In the genomic region with DNA sequence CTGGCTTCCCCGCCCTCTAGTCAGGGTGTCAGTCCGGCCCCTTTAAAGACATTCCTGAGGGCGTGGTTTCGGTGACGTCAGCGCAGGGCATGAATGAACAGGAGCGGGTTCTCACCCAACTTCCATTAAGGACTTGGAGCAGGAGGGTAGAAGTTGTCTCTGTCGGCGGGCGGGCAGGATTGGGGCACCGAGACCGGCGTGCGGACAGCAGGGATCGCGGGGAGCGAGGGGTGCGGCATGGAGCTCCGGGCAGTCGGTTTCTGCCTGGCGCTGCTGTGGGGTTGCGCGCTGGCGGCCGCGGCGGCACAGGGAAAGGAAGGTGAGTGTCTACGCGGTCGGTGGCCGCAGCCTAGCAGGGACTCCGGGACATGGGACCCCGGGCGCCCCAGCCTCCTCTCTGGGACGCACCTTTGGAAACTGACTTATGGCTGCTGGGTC, we compare ENCODE assay signal across 8 mouse cellular contexts. TPM values are rescaled to one million over a fixed set of nuclear protein-coding genes. Genes with fewer than 3 reads are reported as not detected.
A peak's percentile ranks its signal among the peaks of the same experiment; 100 is the strongest.
DNase-seq lines count a peak whose midpoint lies in the region; ATAC-seq lines count a peak whose summit lies in the region.

A gene (plus strand): TSS at position 125 of the 438 bp plus-strand sequence.

- H3K27ac ChIP-seq in hindbrain, embryonic 15.5 days (replicated peaks), result no peak within 1 kb of the TSS

- H3K4me2 ChIP-seq in hindbrain, embryonic 15.5 days, result peak within 1 kb of the TSS; percentile 99

- H3K36me3 ChIP-seq in hindbrain, embryonic 15.5 days, result no peaks in the 10 kb centered on the region

- peak; percentile 63 for ATAC-seq in hindbrain, embryonic 15.5 days (ENCODE audit: low FRiP score, low read depth)
- ATAC-seq in monocyte, adult 5-6 weeks (replicated peaks; ENCODE audit: insufficient number of reproducible peaks, low FRiP score, low TSS enrichment, poor library complexity, severe bottlenecking), result no peak

- peaks cover 17% of the 10 kb centered on the region for H3K4me1 ChIP-seq in hindbrain, embryonic 15.5 days (replicated peaks)

- peak within 1 kb of the TSS; percentile 44 for H3K9ac ChIP-seq in hindbrain, embryonic 15.5 days

- WGBS in hindbrain, embryonic 15.5 days, result under 1% methylated on average over 33 of the region's 35 CpGs

- H3K9me3 ChIP-seq in hindbrain, embryonic 15.5 days, result no peaks in the 10 kb centered on the region

- peak within 1 kb of the TSS; percentile 66 for H3K4me3 ChIP-seq in hindbrain, embryonic 15.5 days

- DNase-seq in ZHBTc4 (ENCODE audit: low read depth, low spot score), result peak; percentile 95
- DNase-seq in cerebellum, postnatal 10 days, result peak; percentile 85 to 89
- peak; percentile 59 to 64 for DNase-seq in frontal cortex, postnatal 25 days (ENCODE audit: low spot score in 2 of 2)
- peak; percentile 74 to 77 for DNase-seq in layer of hippocampus, postnatal 36 days
- DNase-seq in lung, postnatal 14 days, result peak; percentile 96
- peak; percentile 69 for DNase-seq in right cerebral cortex, adult 18-20 months

- peaks cover 32% of the 10 kb centered on the region for H3K27me3 ChIP-seq in hindbrain, embryonic 15.5 days

RNA-seq across cellular contexts. Expression of the gene that starts here (rescaled TPM):
- 1.4 and 1.5 TPM in 2 replicates for polyA plus RNA-seq in hindbrain, embryonic 15.5 days (2015; fragmentation: Nextera tagmentation; extraction: Ambion mirVana)
- total RNA-seq in layer of hippocampus, postnatal 36 days (2021), result 1 to 10 TPM; 1.3 to 1.7 TPM
- not detected in 3 replicates for total RNA-seq in monocyte, adult 5-6 weeks (2017)
